Mouse (Mus musculus) frontal cortex, adult (tissue): ENCODE results near the gene Klra9.
"Not testable (repeated sequence)": the region's sequence is repeated elsewhere in the genome, so short reads cannot be mapped to it uniquely, and the experiment has no call there.

Experiments
- ATAC-seq: cut with Nextera tagmentation; 2 replicates; pipeline ENCODE4 v1.9.2; 2017; ENCODE audit warnings: mild to moderate bottlenecking, moderate library complexity, mixed read lengths; ENCODE audit not compliant: low TSS enrichment

Klra9 gene

DNA sequence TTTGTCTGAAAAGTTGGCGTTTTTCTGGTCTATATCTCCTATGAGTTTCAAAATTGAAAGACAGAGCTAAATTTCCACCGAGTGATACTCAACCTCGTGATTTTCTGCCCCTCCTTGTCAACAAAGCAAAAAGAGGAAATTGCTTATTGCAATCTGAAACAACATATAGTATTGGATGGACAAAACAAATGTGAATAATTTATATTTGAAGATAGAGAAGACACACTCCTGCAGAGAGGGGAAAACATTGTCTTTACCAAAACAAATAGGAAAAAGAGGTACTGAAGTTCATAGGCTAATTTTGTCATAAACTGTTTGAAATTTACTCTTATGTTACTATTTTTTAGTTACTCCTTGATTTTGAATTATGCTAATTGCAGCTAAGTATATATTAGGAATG, at the start of gene Klra9:
TSS of gene Klra9 (minus strand) at position 101 of the 400 bp plus-strand sequence.
- ATAC-seq, result not testable (repeated sequence)

DNA sequence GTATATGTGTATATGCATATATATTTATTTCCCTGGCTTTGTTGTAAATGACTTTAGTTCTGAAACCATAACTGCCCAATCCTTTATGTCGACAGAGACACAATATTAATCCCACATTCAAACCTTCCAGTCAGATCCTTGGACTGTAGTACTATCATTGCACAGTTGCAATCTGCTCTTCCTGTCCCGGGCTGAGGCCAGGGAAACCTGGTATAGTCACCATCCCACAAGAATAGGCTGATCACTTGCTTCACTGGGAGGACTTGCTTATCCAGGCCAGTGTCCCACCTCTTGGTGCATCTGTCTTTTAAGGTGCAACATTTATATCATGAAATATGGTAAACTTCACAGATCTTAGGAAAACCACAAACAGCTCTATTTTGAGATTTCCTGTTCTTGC, 44.6 kb upstream of the Klra9 start:
- ATAC-seq, result no peak

DNA sequence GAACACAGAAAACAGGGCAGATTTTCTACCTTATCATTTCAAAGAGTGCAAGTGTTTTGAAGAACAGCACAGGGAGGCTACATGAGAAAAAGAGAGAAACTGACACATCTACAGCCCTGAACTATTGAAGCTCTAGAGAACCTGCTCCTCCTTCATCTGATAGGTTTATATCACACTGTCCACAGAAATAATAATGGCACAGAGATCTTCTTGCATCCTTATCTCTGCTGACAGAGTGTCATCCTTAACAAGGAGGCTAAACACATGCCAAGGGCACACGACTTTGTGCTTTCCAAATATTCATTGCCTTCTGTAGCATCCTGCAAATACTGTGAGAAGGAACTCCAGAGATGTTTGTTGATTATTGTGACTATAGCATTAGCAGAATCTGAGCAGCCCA, 43.7 kb upstream of the Klra9 start:
- no peak for ATAC-seq

DNA sequence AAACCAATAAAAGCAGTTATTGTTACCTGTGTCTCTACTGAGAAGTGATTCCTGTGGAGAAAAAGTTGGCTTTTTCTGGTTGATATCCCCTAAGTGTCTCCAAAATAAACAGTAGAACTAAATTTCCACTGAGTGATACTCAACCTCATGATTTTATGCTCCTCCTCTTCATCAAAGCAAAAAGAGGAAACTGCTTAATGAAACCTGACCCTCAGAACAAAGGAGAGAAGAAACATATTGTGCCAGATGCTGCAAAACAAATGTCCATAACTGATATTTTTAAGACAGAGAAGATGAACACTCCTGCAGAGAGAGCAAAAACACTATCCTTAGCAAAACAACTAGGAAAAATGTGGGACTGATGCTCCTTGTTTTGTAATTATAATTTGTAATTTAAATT, 40.3 kb upstream of the Klra9 start, which contains the start of gene Klra7:
TSS of gene Klra7 (minus strand) at position 101 of the 400 bp plus-strand sequence.
- ATAC-seq, result no peak

DNA sequence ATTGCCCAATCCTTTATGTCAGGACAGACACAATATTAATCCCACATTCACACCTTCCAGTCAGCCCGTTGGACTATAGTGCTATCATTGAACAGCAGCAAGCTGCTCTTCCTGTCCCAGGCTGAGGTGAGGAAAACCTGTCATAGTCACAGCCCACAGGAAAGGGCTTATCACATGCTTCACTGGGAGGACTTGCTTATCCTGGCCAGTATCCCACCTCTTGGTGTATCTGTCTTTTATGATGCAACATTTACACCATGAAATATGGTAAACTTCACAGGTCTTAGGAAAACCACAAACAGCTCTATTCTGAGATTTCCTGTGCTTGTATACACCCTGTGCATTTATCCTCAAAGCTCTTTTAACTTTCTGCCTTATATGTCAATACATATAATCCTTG, 4.5 kb upstream of the Klra9 start:
- ATAC-seq, result not testable (repeated sequence)

DNA sequence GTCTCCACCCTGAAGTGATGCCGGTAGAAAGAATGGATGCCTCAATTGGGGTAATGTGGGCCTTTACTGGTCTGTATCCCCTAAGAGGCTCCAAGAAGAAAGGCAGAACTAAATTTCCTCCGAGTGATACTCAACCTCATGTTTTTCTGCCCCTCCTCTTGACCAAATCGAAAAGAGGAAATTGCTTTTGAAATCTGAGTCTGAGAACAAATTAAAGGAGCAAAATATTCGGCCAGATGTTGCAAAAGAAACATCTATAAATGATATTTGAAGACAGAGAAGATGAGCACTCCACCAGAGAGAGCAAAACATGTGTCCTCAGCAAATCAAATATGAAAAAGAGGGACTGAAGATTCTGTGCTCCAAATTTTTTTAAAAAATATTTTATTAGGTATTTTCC, 63.1 kb downstream of the Klra9 start, which contains the start of gene Klra8:
TSS of gene Klra8 (minus strand) at position 101 of the 400 bp plus-strand sequence.
- ATAC-seq, result not testable (repeated sequence)
